Mouse (Mus musculus) lung, embryonic 14.5 days (tissue): ENCODE results near the gene Prdm10. TPM values are rescaled to one million over a fixed set of nuclear protein-coding genes. Genes with fewer than 3 reads are reported as not detected.

Source experiments
- ATAC-seq: fragments of 200-750 bp; cut with Nextera tagmentation; 2 replicates; pipeline ENCODE4 v1.8.0; 2017; ENCODE audit warnings: mild to moderate bottlenecking, moderate TSS enrichment, moderate library complexity; ENCODE audit not compliant: insufficient read depth
- DNase-seq: peaks from one replicate; pipeline ENCODE4 v3.0.0-alpha.2; 2015
- H3K27ac ChIP-seq: fragments of 300-500 bp; sonication (generic); 2 replicates; pipeline ENCODE4 v1.5.1; 2014; ENCODE audit warnings: low read depth, mild to moderate bottlenecking, moderate library complexity
- H3K27me3 ChIP-seq: fragments of 300-500 bp; sonication (generic); 2 replicates; pipeline ENCODE4 v1.6.1; 2014; ENCODE audit warnings: low read length, control low read depth; ENCODE audit not compliant: insufficient read depth
- H3K36me3 ChIP-seq: fragments of 300-500 bp; sonication (generic); 2 replicates; pipeline ENCODE4 v1.6.1; 2014; ENCODE audit warnings: control low read depth; ENCODE audit not compliant: insufficient read depth
- H3K4me1 ChIP-seq: fragments of 300-500 bp; sonication (generic); 2 replicates; pipeline ENCODE4 v1.6.1; 2014; ENCODE audit warnings: antibody characterized with exemption, control low read depth; ENCODE audit not compliant: insufficient read depth
- H3K4me2 ChIP-seq: fragments of 300-500 bp; sonication (generic); 2 replicates; pipeline ENCODE4 v1.6.1; 2014; ENCODE audit warnings: mild to moderate bottlenecking
- H3K4me3 ChIP-seq: fragments of 300-500 bp; sonication (generic); 2 replicates; pipeline ENCODE4 v1.5.1; 2014; ENCODE audit warnings: low read depth, low read length
- H3K9ac ChIP-seq: fragments of 300-500 bp; sonication (generic); 2 replicates; pipeline ENCODE4 v1.6.1; 2014
- H3K9me3 ChIP-seq: fragments of 300-500 bp; sonication (generic); 2 replicates; pipeline ENCODE4 v1.6.1; 2016; ENCODE audit warnings: low read depth, low read length, control low read depth
- CTCF ChIP-seq: IDR thresholded peaks from 2 replicates; pipeline ENCODE4 v1.5.1; 2016; ENCODE audit warnings: antibody characterized with exemption, low read depth
- WGBS: fragments of 180-500 bp; shearing (Covaris S2); extraction: QIAGEN DNeasy Blood & Tissue Kit; methylation state at CpG from one replicate; pipeline ENCODE4 v1.1.7; 2014; 5-methylcytosine and 5-hydroxymethylcytosine counted together
- polyA plus RNA-seq: library from polyadenylated mRNA; unstranded; fragments of >200 nt; fragmentation: Nextera tagmentation; extraction: Ambion mirVana; gene quantifications from 2 replicates; pipeline ENCODE4 v1.2.1, GENCODE M21; 2014

Gene Prdm10
- polyA plus RNA-seq, 1 experiment from 2014 or later, result 6.7 TPM

DNA sequence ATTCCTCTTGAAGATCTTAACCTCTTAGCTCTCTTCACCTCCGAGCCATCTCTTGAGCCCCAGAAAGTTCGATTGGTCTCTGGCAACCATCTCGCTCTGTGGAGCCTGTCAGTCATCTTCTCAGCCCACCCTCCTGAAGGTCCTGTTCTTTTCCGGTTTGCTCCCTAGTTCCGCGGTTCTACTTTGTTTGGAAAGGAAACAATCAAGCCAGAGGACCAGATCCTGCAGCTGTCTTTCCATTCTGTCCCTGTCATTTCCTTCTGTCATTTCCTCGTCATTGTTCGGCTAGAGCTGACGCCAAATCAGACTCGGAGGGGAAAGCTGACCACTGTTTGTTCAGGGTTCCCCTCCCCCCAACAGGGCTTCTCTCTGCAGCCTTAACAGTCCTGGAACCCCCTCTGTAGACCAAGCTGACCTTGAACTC, 27.0 kb upstream of the Prdm10 start:
- Histone ChIP-seq H3K4me3 (0 out of 2 replicates have a peak overlapping the region, but pooled peaks have one; percentile 6), H3K4me2 (peak overlapping the region; percentile 41), H3K27me3 (no peaks in the 10 kb centered on the region)

GRCm38 (mm10) chr9:31253866-31254696, 26.3 kb upstream of the Prdm10 start:
- Histone ChIP-seq H3K4me2 (peak overlapping the region; percentile 41; the same call in 1 of the 2 replicates), H3K4me3 (0 out of 2 replicates have a peak overlapping the region, but pooled peaks have one; percentile 6), H3K9ac (no peak overlapping the region), H3K9me3 (no peaks in the 10 kb centered on the region), H3K27ac (peak overlapping the region; percentile 75), H3K4me1 (0 out of 2 replicates have a peak, but pooled peaks cover 4% of the 10 kb centered on the region), H3K36me3 (no peaks in the 10 kb centered on the region), H3K27me3 (no peaks in the 10 kb centered on the region)
- TF ChIP-seq CTCF, result no peak
- 42% methylated on average over 11 of the region's 11 CpGs for WGBS
- ATAC-seq (peak; percentile 45; the same call in 1 of the 2 replicates), DNase-seq (no peak)

More for the DNA sequence above, 27.0 kb upstream of the Prdm10 start:
- DNase-seq (peak; percentile 75), ATAC-seq (peak; percentile 76)
- Histone ChIP-seq H3K4me1 (0 out of 2 replicates have a peak, but pooled peaks cover 4% of the 10 kb centered on the region), H3K9ac (no peak overlapping the region), H3K36me3 (no peaks in the 10 kb centered on the region), H3K9me3 (no peaks in the 10 kb centered on the region), H3K27ac (peak overlapping the region; percentile 75)
- WGBS, result 17% methylated on average over 10 of the region's 10 CpGs
- TF ChIP-seq CTCF, result no peak

GRCm38 (mm10) chr9:31254697-31255004, 25.7 kb upstream of the Prdm10 start:
- WGBS, result 75% methylated on average over 7 of the region's 7 CpGs
- Histone ChIP-seq H3K27me3 (no peaks in the 10 kb centered on the region), H3K4me2 (no peak overlapping the region; the same call in 1 of the 2 replicates), H3K4me3 (no peak overlapping the region), H3K36me3 (no peaks in the 10 kb centered on the region), H3K4me1 (0 out of 2 replicates have a peak, but pooled peaks cover 4% of the 10 kb centered on the region), H3K9ac (no peak overlapping the region), H3K27ac (no peak overlapping the region), H3K9me3 (no peaks in the 10 kb centered on the region)
- TF ChIP-seq CTCF, result no peak
- ATAC-seq (no peak), DNase-seq (no peak)

DNA sequence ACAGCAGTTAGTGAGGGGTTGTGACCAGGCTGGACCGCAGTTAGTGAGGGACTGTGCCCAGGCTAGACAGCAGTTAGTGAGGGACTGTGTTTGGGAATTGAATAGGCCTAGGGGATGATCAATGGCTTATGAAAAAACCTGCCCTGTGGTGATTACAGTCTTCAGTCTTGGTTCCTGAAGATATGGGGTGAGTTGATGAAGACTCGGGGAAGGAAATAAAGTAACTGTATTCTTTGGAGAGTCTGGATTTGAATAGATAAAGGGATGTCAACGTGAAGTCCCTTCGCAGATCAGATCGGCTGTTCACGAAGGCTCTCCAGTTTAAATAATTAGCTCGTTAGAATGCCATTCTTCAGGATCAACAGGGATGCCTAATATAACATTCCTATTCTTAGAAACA, 24.4 kb upstream of the Prdm10 start:
- no peak overlapping the region for H3K27ac ChIP-seq
- no peak for ATAC-seq
- WGBS, result 78% methylated on average over 7 of the region's 7 CpGs

DNA sequence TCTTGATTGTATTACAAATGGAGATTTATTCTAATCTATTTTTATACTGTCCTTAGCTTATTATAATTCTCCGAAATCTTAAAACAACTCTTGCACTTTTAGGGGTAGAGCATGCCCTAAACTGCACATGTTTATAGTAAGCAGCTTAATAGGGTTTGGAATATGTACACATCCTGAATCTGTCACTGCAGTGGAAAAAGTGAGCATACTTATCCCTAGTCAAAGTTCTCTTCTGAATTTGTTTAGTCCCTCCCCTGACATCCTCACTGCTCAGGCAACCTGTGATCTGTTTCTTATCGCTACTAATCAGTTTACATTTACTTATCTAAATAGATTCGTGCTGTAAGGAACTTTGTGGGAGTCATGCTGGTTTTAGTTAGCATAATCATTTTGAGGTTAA, 22.1 kb upstream of the Prdm10 start:
- no peak overlapping the region for H3K4me3 ChIP-seq
- no peak overlapping the region for H3K4me2 ChIP-seq
- DNase-seq, result no peak
- H3K9ac ChIP-seq, result no peak overlapping the region
- H3K9me3 ChIP-seq, result no peaks in the 10 kb centered on the region
- no peaks in the 10 kb centered on the region for H3K36me3 ChIP-seq
- no peaks in the 10 kb centered on the region for H3K27me3 ChIP-seq
- peaks cover 4% of the 10 kb centered on the region; the same call in 1 of the 2 replicates for H3K4me1 ChIP-seq
- H3K27ac ChIP-seq, result no peak overlapping the region
- no peak for ATAC-seq
- WGBS, result 35% methylated on average over 3 of the region's 3 CpGs
- no peak for TF ChIP-seq CTCF

More for the DNA sequence above, 24.4 kb upstream of the Prdm10 start:
- H3K4me3 ChIP-seq, result no peak overlapping the region
- H3K9me3 ChIP-seq, result no peaks in the 10 kb centered on the region
- 0 out of 2 replicates have a peak, but pooled peaks cover 4% of the 10 kb centered on the region for H3K4me1 ChIP-seq
- no peak overlapping the region for H3K4me2 ChIP-seq
- H3K27me3 ChIP-seq, result no peaks in the 10 kb centered on the region
- no peaks in the 10 kb centered on the region for H3K36me3 ChIP-seq
- TF ChIP-seq CTCF, result no peak
- no peak overlapping the region for H3K9ac ChIP-seq
- DNase-seq, result no peak

- Histone ChIP-seq H3K9me3 (no peaks in the 10 kb centered on the region), H3K4me2 (no peak overlapping the region), H3K36me3 (no peaks in the 10 kb centered on the region), H3K9ac (no peak overlapping the region), H3K4me3 (no peak overlapping the region), H3K4me1 (no peaks in the 10 kb centered on the region; the same call in 1 of the 2 replicates), H3K27me3 (no peaks in the 10 kb centered on the region), H3K27ac (no peak overlapping the region)
- TF ChIP-seq CTCF, result no peak
- no peak for DNase-seq
- 70% methylated on average over 4 of the region's 4 CpGs for WGBS
- no peak for ATAC-seq
These were observed 20.1 kb upstream of the Prdm10 start for GRCm38 (mm10) chr9:31260219-31260618.
